Mouse (Mus musculus) MEL (cell line): ENCODE measurements around the gene Got1.

ENCODE experiments used
- USF1 ChIP-seq: IDR thresholded peaks from 2 replicates; pipeline ENCODE4 v1.6.1; 2014; ENCODE audit warnings: low read depth, mild to moderate bottlenecking, inconsistent platforms, low read length, improper control_type of control experiment, moderate library complexity
- ZC3H11A ChIP-seq: IDR thresholded peaks from 2 replicates; pipeline ENCODE4 v1.6.1; 2012; ENCODE audit warnings: low read depth, mild to moderate bottlenecking, inconsistent platforms, low read length, improper control_type of control experiment
- ZKSCAN1 ChIP-seq: IDR thresholded peaks from 2 replicates; pipeline ENCODE4 v1.6.1; 2012; ENCODE audit warnings: low read depth, mild to moderate bottlenecking, inconsistent platforms, low read length, improper control_type of control experiment, moderate library complexity

GRCm38 (mm10) chr19:43521362-43521761, 3.0 kb downstream of the Got1 start:
- TF ChIP-seq ZC3H11A (no peak), USF1 (no peak), ZKSCAN1 (no peak)
